Mouse (Mus musculus) midbrain, embryonic 10.5 days (tissue): ENCODE data around the gene Slc5a10. TPM values are rescaled to one million over a fixed set of nuclear protein-coding genes. Genes with fewer than 3 reads are reported as not detected.

Experiments used
- DNase-seq: peaks from one replicate; pipeline ENCODE4 v3.0.0-alpha.2; 2017; ENCODE audit warnings: low spot score
- H3K27ac ChIP-seq: fragments of 300-500 bp; sonication (generic); replicated peaks from 2 replicates; pipeline ENCODE4 v1.5.1; 2016; ENCODE audit warnings: mild to moderate bottlenecking
- H3K27me3 ChIP-seq: fragments of 300-500 bp; sonication (generic); 2 replicates; pipeline ENCODE4 v1.6.1; 2016; ENCODE audit warnings: low read depth, mild to moderate bottlenecking; ENCODE audit not compliant: poor library complexity, severe bottlenecking
- H3K36me3 ChIP-seq: fragments of 300-500 bp; sonication (generic); 2 replicates; pipeline ENCODE4 v1.6.1; 2016; ENCODE audit warnings: mild to moderate bottlenecking, moderate library complexity
- H3K4me1 ChIP-seq: fragments of 300-500 bp; sonication (generic); 2 replicates; pipeline ENCODE4 v1.6.1; 2016
- H3K4me3 ChIP-seq: fragments of 300-500 bp; sonication (generic); 2 replicates; pipeline ENCODE4 v1.5.1; 2016; ENCODE audit warnings: mild to moderate bottlenecking, moderate library complexity
- H3K9me3 ChIP-seq: fragments of 300-500 bp; sonication (generic); replicated peaks from 2 replicates; pipeline ENCODE4 v1.6.1; 2016; ENCODE audit warnings: mild to moderate bottlenecking
- WGBS: fragments of 180-500 bp; shearing (Covaris S2); methylation state at CpG from one replicate; pipeline ENCODE4 v1.1.7; 2016; 5-methylcytosine and 5-hydroxymethylcytosine counted together
- polyA plus RNA-seq: library from polyadenylated mRNA; unstranded; fragments of >200 nt; fragmentation: Nextera tagmentation; extraction: Ambion mirVana; gene quantifications from 2 replicates; pipeline ENCODE4 v1.2.1, GENCODE M21; 2016

The Slc5a10 gene
- polyA plus RNA-seq, 1 experiment from 2014 or later, result not detected

- Histone ChIP-seq H3K27me3 (peaks cover 30% of the 10 kb centered on the region), H3K4me3 (peak overlapping the region; percentile 29; the same call in 1 of the 2 replicates), H3K27ac (peak overlapping the region; percentile 64), H3K36me3 (no peaks in the 10 kb centered on the region), H3K4me1 (peaks cover 27% of the 10 kb centered on the region), H3K9me3 (no peaks in the 10 kb centered on the region)
- peak; percentile 83 for DNase-seq
- WGBS, result 1% methylated on average over 8 of the region's 8 CpGs
Observed at GRCm38 (mm10) chr11:61674839-61675159, 45.8 kb downstream of the Slc5a10 start.

GRCm38 (mm10) chr11:61674151-61674838 is 46.3 kb downstream of the Slc5a10 start:
- Histone ChIP-seq H3K9me3 (no peaks in the 10 kb centered on the region), H3K27ac (peak overlapping the region; percentile 64), H3K36me3 (no peaks in the 10 kb centered on the region), H3K4me3 (peak overlapping the region; percentile 29; the same call in 1 of the 2 replicates), H3K4me1 (peaks cover 27% of the 10 kb centered on the region), H3K27me3 (peaks cover 30% of the 10 kb centered on the region)
- DNase-seq, result no peak
- WGBS, result 31% methylated on average over 19 of the region's 19 CpGs

DNA sequence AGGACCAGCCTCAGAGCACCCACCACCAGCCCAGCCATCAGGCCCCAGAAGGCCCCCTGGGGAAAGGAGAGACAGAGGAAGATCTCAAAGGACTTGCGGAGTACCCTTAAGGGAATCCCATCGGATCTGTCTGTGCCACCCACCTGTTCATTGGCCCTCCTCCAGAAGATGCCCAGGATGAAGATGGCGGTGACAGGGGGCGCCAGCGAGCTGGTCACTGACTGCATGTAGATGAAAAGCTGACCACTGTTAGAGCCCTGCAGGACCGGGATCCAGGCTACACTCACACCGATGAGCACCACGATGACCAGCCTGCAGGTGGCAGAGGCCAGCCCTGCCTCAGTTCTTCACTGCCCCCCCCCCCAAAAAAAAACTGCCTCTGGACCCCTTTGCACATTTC is 46.9 kb downstream of the Slc5a10 start:
- Histone ChIP-seq H3K4me3 (no peak overlapping the region), H3K9me3 (no peaks in the 10 kb centered on the region), H3K27ac (peak overlapping the region; percentile 64; the same call in 1 of the 2 replicates), H3K36me3 (no peaks in the 10 kb centered on the region), H3K27me3 (peaks cover 29% of the 10 kb centered on the region), H3K4me1 (peaks cover 27% of the 10 kb centered on the region)
- peak; percentile 43 for DNase-seq
- 37% methylated on average over 8 of the region's 8 CpGs for WGBS

- H3K27me3 ChIP-seq, result peaks cover 26% of the 10 kb centered on the region
- no peaks in the 10 kb centered on the region for H3K36me3 ChIP-seq
- H3K9me3 ChIP-seq, result no peaks in the 10 kb centered on the region
- DNase-seq, result no peak
- H3K27ac ChIP-seq, result no peak overlapping the region
- no peak overlapping the region for H3K4me3 ChIP-seq
- H3K4me1 ChIP-seq, result peaks cover 27% of the 10 kb centered on the region
- 67% methylated on average over 19 of the region's 19 CpGs for WGBS
Observed at GRCm38 (mm10) chr11:61671781-61672383, 48.7 kb downstream of the Slc5a10 start.

GRCm38 (mm10) chr11:61669492-61670490 is 50.8 kb downstream of the Slc5a10 start:
- Histone ChIP-seq H3K4me3 (no peak overlapping the region), H3K27ac (no peak overlapping the region), H3K9me3 (no peaks in the 10 kb centered on the region), H3K4me1 (peaks cover 17% of the 10 kb centered on the region), H3K27me3 (peaks cover 20% of the 10 kb centered on the region), H3K36me3 (no peaks in the 10 kb centered on the region)
- DNase-seq, result no peak
- 86% methylated on average over 14 of the region's 14 CpGs for WGBS

GRCm38 (mm10) chr11:61667782-61668181 is 52.8 kb downstream of the Slc5a10 start:
- no peaks in the 10 kb centered on the region for H3K9me3 ChIP-seq
- H3K36me3 ChIP-seq, result no peaks in the 10 kb centered on the region
- H3K27ac ChIP-seq, result no peak overlapping the region
- 89% methylated on average over 5 of the region's 5 CpGs for WGBS
- peaks cover 3% of the 10 kb centered on the region; the same call in 1 of the 2 replicates for H3K4me1 ChIP-seq
- DNase-seq, result no peak
- H3K4me3 ChIP-seq, result no peak overlapping the region
- H3K27me3 ChIP-seq, result 0 out of 2 replicates have a peak, but pooled peaks cover 4% of the 10 kb centered on the region

DNA sequence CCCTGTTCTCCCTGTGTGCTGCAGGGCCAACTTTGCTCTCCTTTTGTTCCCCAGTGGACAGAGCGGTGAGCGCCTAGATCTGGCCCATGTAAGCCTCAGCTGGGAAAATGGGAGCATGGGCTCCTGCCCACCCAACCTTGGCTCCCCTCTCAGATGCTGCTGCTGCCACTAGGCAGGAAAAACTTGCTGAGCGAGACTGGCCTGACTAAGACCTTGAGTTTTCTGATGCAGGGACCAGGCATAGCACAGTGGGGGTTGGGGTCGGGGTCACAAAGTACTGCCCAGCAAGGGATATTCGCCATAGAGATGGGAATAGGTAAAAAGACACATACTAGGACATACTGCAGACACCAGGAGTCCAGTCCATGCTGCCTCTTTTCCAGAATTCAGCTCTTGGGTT is 53.4 kb downstream of the Slc5a10 start:
- Histone ChIP-seq H3K9me3 (no peaks in the 10 kb centered on the region), H3K4me3 (no peak overlapping the region), H3K36me3 (no peaks in the 10 kb centered on the region), H3K4me1 (peaks cover 3% of the 10 kb centered on the region; the same call in 1 of the 2 replicates), H3K27ac (no peak overlapping the region; the same call in 1 of the 2 replicates), H3K27me3 (0 out of 2 replicates have a peak, but pooled peaks cover 2% of the 10 kb centered on the region)
- 87% methylated on average over 5 of the region's 5 CpGs for WGBS
- no peak for DNase-seq

DNA sequence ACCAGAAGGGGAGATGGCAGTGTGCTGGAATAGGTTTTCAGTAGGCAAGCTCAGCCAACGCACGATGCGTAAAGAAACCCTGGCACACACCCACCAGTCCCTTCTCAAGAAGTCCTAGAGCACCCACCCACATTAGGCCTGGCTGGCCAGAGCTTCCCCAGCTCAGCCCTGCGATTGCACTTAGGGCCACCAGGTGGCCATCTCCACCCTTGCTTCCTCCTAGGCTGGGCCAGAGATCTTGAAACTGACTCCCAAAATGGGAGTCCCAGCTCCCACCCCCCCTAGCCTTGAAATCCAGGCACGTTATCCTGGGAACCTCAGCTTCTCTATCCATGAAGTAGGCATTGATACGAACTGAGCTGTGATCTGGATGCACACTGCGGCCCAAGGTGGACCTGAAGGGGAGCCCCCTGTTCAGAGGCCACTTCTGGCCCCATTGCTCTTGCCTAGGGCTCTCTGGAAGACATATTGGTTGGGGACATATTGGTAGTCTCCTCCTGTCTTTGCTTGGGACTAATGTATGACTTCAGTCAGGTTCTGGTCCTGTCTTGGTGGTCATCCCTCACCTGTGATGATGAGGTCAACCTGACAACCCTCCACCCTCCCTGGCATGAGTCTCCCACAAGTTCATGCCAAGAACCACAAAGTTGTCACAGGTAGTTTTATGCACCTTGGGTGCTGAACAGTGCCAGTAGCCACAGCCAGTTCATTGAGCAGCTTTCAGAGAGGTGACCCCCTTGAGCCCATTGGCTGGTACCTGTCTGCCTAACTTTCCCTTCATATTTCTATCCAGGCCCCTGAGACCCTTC is 54.4 kb downstream of the Slc5a10 start:
- DNase-seq, result no peak
- WGBS, result 49% methylated on average over 7 of the region's 7 CpGs
- Histone ChIP-seq H3K27me3 (no peaks in the 10 kb centered on the region), H3K9me3 (no peaks in the 10 kb centered on the region), H3K27ac (no peak overlapping the region), H3K36me3 (no peaks in the 10 kb centered on the region), H3K4me1 (no peaks in the 10 kb centered on the region), H3K4me3 (no peak overlapping the region)

DNA sequence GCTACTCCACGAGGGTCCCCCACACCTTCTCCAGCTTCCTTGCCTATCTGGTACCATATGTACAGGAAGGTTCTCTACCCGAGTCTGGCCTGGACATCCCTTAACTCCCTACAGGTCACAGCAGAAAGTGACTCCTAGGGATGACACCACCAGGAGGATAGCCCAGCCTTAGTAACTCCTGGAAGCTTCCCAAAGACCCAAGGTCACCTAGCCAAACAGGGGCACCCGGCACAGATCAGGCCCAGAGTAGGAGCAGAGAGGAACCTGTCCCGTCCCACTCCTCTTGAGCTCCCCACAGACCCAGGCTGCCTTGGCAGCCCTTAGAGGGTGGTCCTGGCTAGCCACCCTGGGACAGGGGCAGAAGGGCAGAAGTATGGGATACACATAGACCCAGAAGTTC is 55.2 kb downstream of the Slc5a10 start:
- no peak for DNase-seq
- H3K9me3 ChIP-seq, result no peaks in the 10 kb centered on the region
- H3K36me3 ChIP-seq, result no peaks in the 10 kb centered on the region
- 86% methylated on average over 4 of the region's 4 CpGs for WGBS
- no peaks in the 10 kb centered on the region for H3K4me1 ChIP-seq
- no peaks in the 10 kb centered on the region for H3K27me3 ChIP-seq
- H3K27ac ChIP-seq, result no peak overlapping the region
- H3K4me3 ChIP-seq, result no peak overlapping the region

DNA sequence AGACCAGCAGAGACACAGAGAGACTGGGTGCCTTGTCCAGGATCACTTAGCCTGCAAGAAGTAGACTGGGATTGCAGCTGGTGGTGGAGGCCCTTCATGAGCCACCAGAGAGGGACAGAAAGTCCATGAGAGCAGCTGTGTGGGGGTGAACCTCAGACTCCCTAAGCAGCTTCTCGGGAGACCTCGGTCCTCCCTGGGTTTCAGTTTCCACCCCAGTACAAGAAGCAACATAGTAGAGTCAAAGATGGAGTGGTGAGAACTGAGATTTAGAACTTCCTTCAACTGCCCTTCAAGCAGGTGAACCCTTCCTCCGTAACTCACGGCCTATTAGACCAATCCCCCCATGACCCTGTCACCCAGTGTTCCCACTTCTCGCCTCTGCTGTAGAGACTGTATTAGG is 58.4 kb downstream of the Slc5a10 start:
- H3K4me3 ChIP-seq, result no peak overlapping the region
- WGBS, result 96% methylated on average over 5 of the region's 5 CpGs
- H3K27ac ChIP-seq, result no peak overlapping the region
- DNase-seq, result no peak
- no peaks in the 10 kb centered on the region for H3K36me3 ChIP-seq
- H3K9me3 ChIP-seq, result no peaks in the 10 kb centered on the region
- no peaks in the 10 kb centered on the region for H3K27me3 ChIP-seq
- 0 out of 2 replicates have a peak, but pooled peaks cover 2% of the 10 kb centered on the region for H3K4me1 ChIP-seq

DNA sequence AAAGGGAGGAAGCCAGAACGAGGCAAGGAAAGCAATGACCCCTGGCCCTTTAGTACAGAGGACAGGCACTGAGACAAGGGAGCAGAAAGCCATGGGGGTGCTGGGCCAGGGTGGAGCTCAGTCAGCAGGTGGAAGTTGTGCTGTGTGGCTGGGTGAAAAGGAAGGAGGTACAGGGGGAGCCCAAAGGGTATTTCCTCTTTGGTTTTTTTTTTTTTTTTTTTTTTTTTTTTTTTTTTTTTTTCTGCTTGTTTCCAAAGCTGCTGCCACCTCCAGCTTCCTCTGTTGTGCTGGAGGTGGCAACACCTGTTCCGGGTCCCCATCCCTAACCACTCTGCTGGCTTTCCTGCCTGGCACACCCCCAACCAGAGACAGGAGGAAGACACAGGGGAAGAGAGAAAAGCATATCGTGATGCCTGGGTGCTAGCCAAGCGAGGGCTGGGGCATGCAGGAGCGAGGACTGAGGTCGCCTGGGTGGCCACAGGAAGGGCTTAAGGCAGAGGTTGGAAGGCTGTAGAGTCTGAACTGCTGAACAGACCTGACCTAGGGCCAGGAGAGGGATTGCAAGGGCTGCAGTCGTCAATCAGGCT is 59.7 kb downstream of the Slc5a10 start:
- 81% methylated on average over 7 of the region's 7 CpGs for WGBS
- Histone ChIP-seq H3K27ac (0 out of 2 replicates have a peak overlapping the region, but pooled peaks have one; percentile 3), H3K27me3 (no peaks in the 10 kb centered on the region), H3K9me3 (no peaks in the 10 kb centered on the region), H3K4me1 (0 out of 2 replicates have a peak, but pooled peaks cover 2% of the 10 kb centered on the region), H3K36me3 (no peaks in the 10 kb centered on the region), H3K4me3 (no peak overlapping the region)
- DNase-seq, result no peak
